Mouse (Mus musculus) kidney, adult 8-10 months (tissue): Measurements from ENCODE around the gene C1s1.
"Not testable (repeated sequence)": the region's sequence is repeated elsewhere in the genome, so short reads cannot be mapped to it uniquely, and the experiment has no call there.

Experiments
- DNase-seq, 2 experiments: peaks; one replicate each; pipeline ENCODE4 v3.0.0; 2022

The C1s1 gene

DNA sequence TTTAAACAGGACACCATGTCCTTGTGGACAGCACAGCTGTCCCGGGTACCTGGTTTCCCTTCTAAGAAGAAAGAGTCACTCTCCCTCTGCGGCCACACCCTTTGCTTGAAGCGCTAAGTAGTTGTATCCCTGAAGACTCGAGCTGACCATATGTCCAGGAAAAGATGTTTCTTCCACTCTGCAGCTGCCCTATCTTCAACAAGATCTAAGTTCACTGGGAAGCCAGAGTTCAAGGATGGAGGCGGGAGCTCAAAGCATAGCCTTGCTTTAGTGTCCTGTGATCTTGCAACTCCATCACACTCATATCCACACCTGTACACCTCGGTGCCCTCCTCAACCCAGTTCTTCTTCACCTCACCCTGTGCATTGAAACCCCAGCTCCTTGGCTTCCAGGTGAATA, 30.2 kb downstream of the C1s1 start:
- no peak for DNase-seq

GRCm38 (mm10) chr6:124509192-124509591, 33.0 kb downstream of the C1s1 start:
- DNase-seq = peak in 1 of 2 experiments; percentile 23

DNA sequence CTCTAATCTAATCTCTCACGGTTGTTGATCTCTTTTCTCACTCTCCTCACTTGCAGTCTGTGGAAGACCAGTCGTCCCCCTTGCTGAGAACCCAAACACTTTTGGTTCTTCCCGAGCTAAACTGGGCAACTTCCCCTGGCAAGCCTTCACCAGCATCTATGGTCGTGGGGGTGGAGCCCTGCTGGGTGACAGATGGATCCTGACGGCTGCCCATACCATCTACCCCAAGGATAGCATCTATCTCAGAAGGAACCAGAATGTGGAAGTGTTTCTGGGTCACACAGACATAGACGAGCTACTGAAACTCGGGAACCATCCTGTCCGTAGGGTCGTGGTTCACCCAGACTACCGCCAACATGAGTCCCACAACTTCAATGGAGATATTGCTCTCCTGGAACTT, 33.9 kb downstream of the C1s1 start:
- no peak for DNase-seq

GRCm38 (mm10) chr6:124506991-124507390, 35.2 kb downstream of the C1s1 start:
- DNase-seq = no peak

GRCm38 (mm10) chr6:124505028-124505427, 37.1 kb downstream of the C1s1 start:
- DNase-seq = no peak

DNA sequence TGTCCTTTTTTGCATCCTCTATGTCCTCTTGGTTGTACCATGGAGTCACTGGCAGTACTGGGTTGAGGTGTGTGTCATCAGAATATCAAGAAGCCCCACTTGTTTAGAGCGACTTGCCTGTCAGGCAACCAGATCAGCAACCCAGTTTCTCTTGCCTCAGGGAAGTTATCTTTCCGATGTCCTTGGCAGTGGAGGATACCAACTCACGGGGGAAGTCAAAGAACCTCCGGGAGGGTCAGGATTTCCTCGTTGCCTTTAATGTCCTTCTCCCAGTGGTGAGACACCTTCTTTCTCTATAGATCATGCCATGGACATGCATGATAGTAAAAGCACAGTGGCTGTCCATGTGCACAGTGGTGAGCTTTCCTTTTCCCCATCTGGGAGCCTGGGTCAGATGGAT, 40.1 kb downstream of the C1s1 start:
- DNase-seq = no peak

DNA sequence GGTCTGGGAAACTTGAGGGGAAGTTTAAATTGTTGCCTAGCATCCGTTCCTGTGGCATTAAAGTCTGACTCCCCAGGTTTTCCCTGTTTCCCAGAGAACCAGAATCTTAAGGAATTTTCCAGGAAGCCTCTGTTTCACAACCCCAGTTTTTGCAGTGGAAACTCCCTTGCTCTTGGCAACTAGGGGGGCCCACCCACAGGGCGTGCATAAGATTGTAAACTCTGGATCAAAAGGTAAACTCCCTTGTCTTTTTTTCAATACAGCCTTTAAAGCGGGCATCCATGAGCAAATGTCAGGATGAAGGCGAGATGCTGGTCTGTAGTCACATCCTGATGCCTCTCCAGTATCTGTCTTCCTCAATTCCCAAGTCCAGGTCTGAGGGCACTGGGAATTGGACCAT, 40.7 kb downstream of the C1s1 start:
- no peak for DNase-seq

GRCm38 (mm10) chr6:124499914-124500566, 42.1 kb downstream of the C1s1 start:
- no peak for DNase-seq

DNA sequence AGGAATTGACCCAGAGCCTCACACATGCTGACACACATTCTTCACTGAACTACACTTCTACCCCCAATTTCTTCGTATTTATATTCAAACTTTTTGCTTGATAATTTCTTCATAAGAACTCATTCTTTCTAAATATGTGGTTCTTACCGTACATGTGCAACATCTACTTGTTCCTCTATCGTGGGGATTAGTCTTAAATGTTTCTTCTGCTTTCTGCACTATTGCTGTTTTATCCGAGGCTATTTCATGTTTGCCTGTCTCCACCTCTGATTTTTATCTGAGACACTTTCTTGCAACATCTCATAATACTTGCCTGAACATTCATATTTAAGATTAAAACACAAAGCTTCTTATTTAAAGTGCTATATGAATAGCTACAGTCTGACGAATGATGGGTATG, 46.1 kb downstream of the C1s1 start:
- no peak for DNase-seq

GRCm38 (mm10) chr6:124493886-124494285, 48.3 kb downstream of the C1s1 start:
- DNase-seq = no peak

DNA sequence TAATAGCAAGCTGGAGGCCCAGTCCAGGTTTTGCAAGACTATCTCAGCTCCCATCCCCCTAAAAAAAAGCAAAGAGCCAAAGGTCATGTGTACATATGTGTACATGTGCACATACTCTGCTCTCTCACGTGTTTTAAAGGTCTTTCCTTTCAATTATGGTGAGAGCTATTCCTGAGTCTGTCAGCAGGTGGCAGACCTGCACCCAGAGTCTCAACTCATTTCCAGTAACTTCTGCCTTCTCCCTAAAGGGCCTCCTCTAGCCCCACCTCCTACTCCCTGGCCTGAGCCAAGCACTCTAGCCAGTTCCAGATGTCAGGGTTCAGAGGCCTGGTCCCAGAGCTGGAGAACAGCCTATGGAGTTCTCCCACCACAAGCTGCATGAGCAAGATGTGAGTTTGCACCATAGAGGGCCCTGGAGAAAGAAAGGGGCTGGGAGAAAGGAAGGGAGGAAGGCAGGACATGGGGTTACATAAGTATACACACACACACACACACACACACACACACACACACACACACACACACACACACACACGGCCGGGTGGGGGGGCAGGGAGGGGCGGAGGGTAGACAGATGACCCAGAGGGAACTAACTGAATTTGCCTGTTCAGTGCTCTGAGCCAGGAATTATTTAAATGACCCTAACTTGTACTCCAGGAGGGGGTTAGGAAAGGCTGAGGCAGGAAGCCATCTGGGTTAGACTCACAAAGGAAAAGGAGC, 49.2 kb downstream of the C1s1 start, which contains the start of gene C1rl:
Gene C1rl (plus strand): TSS at position 272 of the 720 bp plus-strand sequence.
- DNase-seq = peak; percentile 93 to 94

DNA sequence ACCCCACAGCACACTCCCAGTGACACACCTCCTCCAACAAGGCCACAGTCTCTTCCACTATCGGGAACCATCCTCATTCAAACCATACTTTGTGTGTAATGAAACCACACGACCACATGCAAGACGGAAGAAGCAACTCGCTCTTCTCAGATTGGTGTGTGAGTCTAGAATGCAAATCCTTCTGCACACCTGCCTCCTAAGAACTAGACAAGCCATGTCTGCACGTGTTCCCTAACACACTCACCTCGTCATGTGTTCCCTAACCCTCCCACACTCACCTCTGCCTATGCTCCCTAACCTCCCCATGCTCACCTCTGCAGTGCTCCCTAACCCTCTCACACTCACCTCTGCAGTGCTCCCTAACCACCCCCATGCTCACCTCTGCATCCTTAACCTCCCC, 50.7 kb downstream of the C1s1 start:
- no peak for DNase-seq

GRCm38 (mm10) chr6:124488952-124489351, 53.2 kb downstream of the C1s1 start:
- DNase-seq = no peak

- no peak for DNase-seq
Measured at GRCm38 (mm10) chr6:124487509-124487908, 54.6 kb downstream of the C1s1 start.

DNA sequence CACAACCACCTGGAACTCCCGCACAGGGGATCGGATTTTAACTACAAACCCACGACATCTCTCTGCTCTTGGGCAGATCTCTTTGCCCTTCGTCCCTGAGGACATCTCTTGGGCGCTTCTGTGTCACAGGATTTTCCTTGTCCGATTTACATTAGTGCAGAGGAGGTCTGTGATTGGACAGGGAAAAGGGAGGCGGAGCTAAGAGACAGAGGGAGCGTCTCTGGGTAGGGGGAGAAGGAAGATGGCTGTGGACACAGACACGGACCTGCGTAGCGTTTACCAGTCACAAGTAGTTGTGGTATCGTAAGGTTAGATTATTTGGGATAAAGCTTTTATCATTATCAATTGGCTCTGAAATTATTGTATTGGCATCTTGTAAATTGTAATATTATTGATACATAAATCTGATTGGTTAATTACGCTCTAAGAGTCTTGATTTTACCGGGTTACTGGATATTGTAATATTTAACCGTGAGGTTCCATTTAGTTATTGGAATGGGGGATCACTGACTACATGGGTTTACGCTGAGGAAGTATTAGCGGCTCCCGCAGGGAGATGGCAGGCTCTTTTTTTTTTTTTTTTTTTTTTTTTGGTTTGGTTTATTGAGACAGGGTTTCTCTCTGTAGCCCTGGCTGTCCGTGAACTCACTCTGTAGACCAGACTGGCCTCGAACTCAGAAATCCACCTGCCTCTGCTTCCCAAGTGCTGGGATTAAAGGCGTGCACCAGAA, 56.6 kb downstream of the C1s1 start:
- DNase-seq = no peak

DNA sequence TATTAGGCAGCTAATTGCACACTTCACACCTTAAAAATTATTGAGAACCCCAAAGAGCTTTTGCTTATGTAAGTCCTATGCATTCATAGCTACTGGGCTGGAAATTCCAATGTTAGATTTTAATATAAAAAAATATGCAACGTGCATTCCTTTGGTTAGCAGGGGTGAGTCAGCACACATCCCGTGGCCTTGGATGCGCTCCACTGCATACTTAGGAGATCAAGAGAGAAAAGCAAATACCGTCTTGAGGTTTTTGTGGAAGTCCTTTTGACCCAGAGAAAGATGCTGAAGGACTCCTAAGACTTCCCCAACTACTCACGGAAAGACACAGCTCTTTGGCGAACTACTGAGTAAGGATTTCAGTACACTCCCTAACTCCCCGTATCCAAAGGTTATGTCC, 57.3 kb downstream of the C1s1 start:
- no peak for DNase-seq

- not testable (repeated sequence) for DNase-seq
Measured at GRCm38 (mm10) chr6:124483831-124484230, 58.3 kb downstream of the C1s1 start.

DNA sequence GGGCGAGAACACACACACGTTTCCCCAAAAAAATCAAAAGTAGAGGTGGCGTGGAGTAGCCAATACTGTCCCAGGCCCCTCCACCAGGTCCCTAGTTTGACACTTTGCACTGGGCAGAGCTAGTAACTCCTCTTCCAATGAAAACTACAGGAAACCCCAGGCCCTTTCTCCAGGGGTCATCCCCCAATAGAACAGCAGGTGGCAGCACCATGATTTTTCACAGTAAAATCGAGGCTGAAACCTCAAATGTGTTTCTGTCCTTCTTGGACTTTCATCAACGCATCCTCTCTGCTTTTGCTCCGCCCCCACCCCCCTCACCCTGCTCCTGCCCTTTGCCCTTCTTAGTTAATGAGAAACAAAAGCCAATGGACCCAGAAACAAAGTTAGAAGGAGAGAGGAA, 60.6 kb downstream of the C1s1 start:
- DNase-seq = peak; percentile 78 to 88
